Mouse (Mus musculus) kidney, postnatal 36 days (tissue): ENCODE measurements at regions not wholly inside any gene's neighbourhood (a gene's known extent, or its start where the extent isn't known, plus 50 kb on each side); places are given as distances from the start of the nearest gene placed in this dataset.

Experiments
- DNase-seq, 2 experiments: peaks; one replicate each; pipeline ENCODE4 v3.0.0; 2021 to 2022; ENCODE audit warnings: mixed read lengths in 2 of 2

- DNase-seq, result no peak
Measured at GRCm38 (mm10) chrX:92791023-92791346, 191.6 kb upstream of the Mageb18 start.

GRCm38 (mm10) chrX:92790323-92791022 is 191.1 kb upstream of the Mageb18 start:
- DNase-seq, result no peak

GRCm38 (mm10) chrX:92786814-92787213 is 187.4 kb upstream of the Mageb18 start:
- DNase-seq, result no peak

DNA sequence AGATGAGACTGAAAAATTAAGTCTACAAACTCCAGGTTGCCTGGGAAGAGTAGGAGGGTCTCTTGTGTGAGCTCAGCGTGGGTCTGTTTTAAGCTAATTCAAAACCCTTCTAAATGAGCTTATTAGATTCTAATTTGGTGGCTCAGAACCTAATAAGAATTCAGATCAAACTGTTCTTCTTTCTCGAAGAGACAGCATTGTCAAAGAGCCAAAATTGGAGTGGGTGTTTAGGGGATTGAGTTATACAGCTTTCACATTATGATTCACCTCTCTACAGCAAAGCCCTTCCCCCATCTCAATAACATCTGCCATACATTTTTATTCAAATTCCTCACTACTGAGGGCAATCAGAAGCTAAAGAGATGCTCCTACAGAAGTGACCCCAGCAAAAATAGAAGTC is 140.7 kb upstream of the Mageb18 start:
- no peak for DNase-seq

DNA sequence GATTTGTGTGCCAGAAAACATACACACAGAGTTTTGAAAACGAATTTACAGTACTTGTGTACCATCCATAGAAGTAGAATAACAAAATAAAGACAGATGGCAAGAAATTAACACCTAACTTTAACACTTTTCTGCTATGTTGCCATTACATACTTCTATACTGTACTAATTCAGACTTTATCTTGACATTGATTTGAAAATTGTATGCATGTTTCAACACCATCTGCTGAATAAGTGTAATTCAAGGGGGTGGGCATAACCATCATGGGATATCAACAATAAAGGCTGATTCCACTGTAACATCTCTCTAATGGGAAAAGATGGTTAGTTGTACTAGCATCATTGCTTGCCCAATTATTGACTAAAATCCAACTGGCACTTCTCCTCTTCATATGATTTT is 110.9 kb upstream of the Mageb18 start:
- no peak for DNase-seq

DNA sequence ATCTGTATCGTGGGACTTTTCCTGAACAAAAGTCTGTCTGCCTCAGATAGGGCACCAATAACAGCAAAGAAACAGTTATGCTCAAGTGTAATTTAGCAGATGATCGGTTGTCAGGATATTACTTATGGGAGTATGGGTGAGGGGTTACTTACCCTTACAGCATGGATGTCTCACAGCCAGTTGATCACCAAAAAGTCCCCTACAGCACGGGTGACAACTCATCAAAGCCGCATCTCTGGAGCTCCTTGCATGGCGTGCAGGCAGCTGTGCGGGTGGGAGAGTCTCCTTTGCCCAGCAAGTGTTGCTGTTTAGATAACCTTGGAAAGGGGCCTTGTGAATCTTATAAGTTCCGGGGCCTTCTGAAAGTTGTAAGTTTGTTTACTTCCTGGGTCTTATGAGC is 80.4 kb upstream of the Mageb18 start:
- DNase-seq, result no peak

- DNase-seq, result peak in 1 of 2 experiments; percentile 11
Measured at GRCm38 (mm10) chrX:92661168-92661567, 61.8 kb upstream of the Mageb18 start.
